Mouse (Mus musculus): Measurements from ENCODE around the gene Ccdc39. TPM values are rescaled to one million over a fixed set of nuclear protein-coding genes. Genes with fewer than 3 reads are reported as not detected.
A peak's percentile ranks its signal among the peaks of the same experiment; 100 is the strongest.

Ccdc39 gene
- total RNA-seq, 2 experiments from 2014 or later, result 0.22 to 0.25 TPM

DNA sequence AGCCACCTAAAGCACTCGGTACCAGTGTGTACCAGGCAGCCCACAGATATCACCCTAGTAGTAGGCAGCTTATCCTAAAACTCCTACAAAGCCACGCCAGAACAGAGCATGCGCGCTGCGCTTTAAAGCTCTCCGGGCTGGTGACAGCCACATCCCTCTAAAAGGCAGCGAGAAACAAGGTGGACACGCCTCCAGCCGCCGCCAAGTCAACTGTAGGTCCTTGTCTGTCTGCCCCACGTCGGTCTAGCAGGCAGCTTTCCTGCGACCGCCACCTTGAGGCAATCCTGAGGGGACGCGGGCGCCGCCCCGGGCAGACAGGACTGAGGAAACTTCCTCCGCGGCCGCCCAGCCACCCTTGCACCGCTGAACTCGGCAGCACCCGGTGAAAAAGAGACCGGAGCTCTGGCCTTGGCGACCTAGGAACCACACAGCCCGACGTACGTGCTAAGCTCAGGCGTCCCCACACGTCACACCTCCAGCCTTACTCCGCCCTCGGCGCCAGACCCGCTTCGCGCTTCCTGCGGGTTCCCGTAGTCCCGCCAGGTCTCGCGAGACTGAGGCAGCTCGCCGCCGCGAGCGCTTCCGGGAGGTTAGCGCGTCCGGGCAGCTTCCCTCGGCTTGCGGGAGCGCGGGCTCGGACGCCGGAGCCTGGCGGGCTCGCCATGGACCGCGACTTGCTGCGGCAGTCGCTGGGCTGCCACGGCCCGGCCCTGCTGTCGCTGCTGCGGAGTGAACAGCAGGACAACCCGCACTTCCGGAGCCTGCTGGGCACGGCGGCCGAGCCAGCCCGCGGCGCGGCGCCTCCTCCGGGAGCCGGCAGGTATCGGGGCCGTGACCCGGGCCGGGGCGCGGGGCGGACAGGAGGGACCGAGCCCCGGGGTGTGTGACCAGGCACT lies 44.2 kb downstream of the Ccdc39 start, which contains the start of gene Ttc14:
TSS of gene Ttc14 (plus strand) at position 216 of the 896 bp plus-strand sequence.
- intact Hi-C loops (cut with DNase I; ENCODE audit: low total_unique reads), result no loop called here
- peak; percentile 97 for DNase-seq

DNA sequence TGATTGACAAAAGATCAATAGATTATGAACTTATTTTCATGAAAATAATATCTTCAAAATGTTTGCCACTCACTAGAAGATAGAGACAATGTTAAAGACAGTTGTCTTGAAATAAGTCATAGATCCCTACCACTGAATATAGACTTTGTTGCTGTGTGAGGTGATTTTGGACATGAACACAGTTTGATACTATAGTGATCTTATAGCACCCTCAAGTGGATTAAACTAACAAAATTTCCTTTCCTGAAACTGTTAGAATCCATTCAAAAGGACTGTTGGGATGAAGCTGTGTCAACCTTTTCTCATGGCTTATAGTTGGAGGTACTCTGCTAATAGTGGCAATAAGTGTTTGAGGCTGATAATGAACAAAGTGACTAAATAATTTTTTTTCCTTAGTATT lies 53.1 kb downstream of the Ccdc39 start:
- no peak for DNase-seq
- intact Hi-C loops (cut with DNase I; ENCODE audit: low total_unique reads), result no loop called here

Other genes with a start within 250 kb of the Ccdc39 start
- gene Ttc14, start 44.5 kb downstream of the Ccdc39 start, total RNA-seq (2021), result 10 to 100 TPM; 11.0 to 11.8 TPM
- 100 to 1,000 TPM; 388 to 401 TPM for gene Fxr1, start 175.6 kb upstream of the Ccdc39 start, total RNA-seq (2021)
- gene Dnajc19, start 237.0 kb upstream of the Ccdc39 start, total RNA-seq (2021), result 100 to 1,000 TPM; 124 to 127 TPM

Measured in gastrocnemius, postnatal 14 days (tissue).